Mouse (Mus musculus) heart, embryonic 14.5 days (tissue): Measurements from ENCODE around the gene Exoc3. TPM values are rescaled to one million over a fixed set of nuclear protein-coding genes. Genes with fewer than 3 reads are reported as not detected.

ENCODE experiments used
- ATAC-seq: fragments of 200-750 bp; cut with Nextera tagmentation; 2 replicates; pipeline ENCODE4 v1.8.0; 2017; ENCODE audit warnings: low read depth, moderate TSS enrichment; ENCODE audit not compliant: insufficient number of reproducible peaks, insufficient read depth, low FRiP score
- H3K27ac ChIP-seq, 2 experiments: fragments of 200-500 bp in 1 of 2; fragments of 300-500 bp in 1 of 2; sonication (generic) in 1 of 2; replicated peaks in 1 of 2; 2 replicates each; pipeline ENCODE4 v1.5.1; 2012 to 2014; ENCODE audit warnings: low read depth in 2 of 2, low read length in 2 of 2, control low read depth in 1 of 2, mild to moderate bottlenecking in 1 of 2, mixed read lengths in 1 of 2; ENCODE audit not compliant: control insufficient read depth in 1 of 2, insufficient read depth in 1 of 2
- H3K27me3 ChIP-seq: fragments of 300-500 bp; sonication (generic); 2 replicates; pipeline ENCODE4 v1.6.1; 2014; ENCODE audit warnings: mild to moderate bottlenecking, low read length, control low read depth; ENCODE audit not compliant: control insufficient read depth, insufficient read depth
- H3K36me3 ChIP-seq: fragments of 300-500 bp; sonication (generic); 2 replicates; pipeline ENCODE4 v1.6.1; 2014; ENCODE audit warnings: mild to moderate bottlenecking, control low read depth, low read length, mixed read lengths; ENCODE audit not compliant: control insufficient read depth, insufficient read depth
- H3K4me1 ChIP-seq, 2 experiments: fragments of 200-500 bp in 1 of 2; fragments of 300-500 bp in 1 of 2; sonication (generic) in 1 of 2; 2 replicates each; pipeline ENCODE4 v1.6.1; 2012 to 2014; ENCODE audit warnings: low read length in 2 of 2, control low read depth in 1 of 2, mixed read lengths in 1 of 2; ENCODE audit not compliant: control insufficient read depth in 2 of 2, insufficient read depth in 2 of 2
- H3K4me2 ChIP-seq: fragments of 300-500 bp; sonication (generic); 2 replicates; pipeline ENCODE4 v1.6.1; 2014; ENCODE audit warnings: mild to moderate bottlenecking, low read length
- H3K4me3 ChIP-seq, 2 experiments: fragments of 200-500 bp in 1 of 2; fragments of 300-500 bp in 1 of 2; sonication (generic) in 1 of 2; 2 replicates each; pipeline ENCODE4 v1.5.1; 2012 to 2014; ENCODE audit warnings: low read length in 2 of 2, mild to moderate bottlenecking in 2 of 2, control low read depth in 1 of 2, low read depth in 1 of 2, moderate library complexity in 1 of 2; ENCODE audit not compliant: control insufficient read depth in 1 of 2, insufficient read depth in 1 of 2
- H3K9ac ChIP-seq: fragments of 300-500 bp; sonication (generic); 2 replicates; pipeline ENCODE4 v1.6.1; 2014; ENCODE audit warnings: mild to moderate bottlenecking, low read length
- H3K9me3 ChIP-seq: fragments of 300-500 bp; sonication (generic); 2 replicates; pipeline ENCODE4 v1.6.1; 2016; ENCODE audit warnings: low read length, control low read depth; ENCODE audit not compliant: control insufficient read depth
- WGBS: fragments of 180-500 bp; shearing (Covaris S2); extraction: QIAGEN DNeasy Blood & Tissue Kit; methylation state at CpG from one replicate; pipeline ENCODE4 v1.1.7; 2014; 5-methylcytosine and 5-hydroxymethylcytosine counted together
- polyA plus RNA-seq: library from polyadenylated mRNA; unstranded; fragments of >200 nt; fragmentation: Nextera tagmentation; extraction: Ambion mirVana; gene quantifications from 2 replicates; pipeline ENCODE4 v1.2.1, GENCODE M21; 2014

Gene Exoc3
- polyA plus RNA-seq, 1 experiment from 2014 or later = 64.9 TPM

GRCm38 (mm10) chr13:74167057-74167413, 41.5 kb downstream of the Exoc3 start:
- peaks cover 25% of the 10 kb centered on the region for H3K36me3 ChIP-seq
- peak overlapping the region; percentile 81 for H3K4me2 ChIP-seq
- 0 out of 2 replicates have a peak, but pooled peaks have one; percentile 24 for ATAC-seq
- no peaks in the 10 kb centered on the region for H3K9me3 ChIP-seq
- peak overlapping the region; percentile 72 for H3K9ac ChIP-seq
- H3K4me1 ChIP-seq = peaks cover 0 to 10% of the 10 kb centered on the region in 2 experiments; a peak in 2 of 4 replicates
- H3K4me3 ChIP-seq = peak overlapping the region; percentile 47 to 50
- WGBS = 4% methylated on average over 9 of the region's 9 CpGs
- no peak overlapping the region for H3K27ac ChIP-seq
- no peaks in the 10 kb centered on the region for H3K27me3 ChIP-seq

GRCm38 (mm10) chr13:74166348-74167056, 42.0 kb downstream of the Exoc3 start:
- Histone ChIP-seq H3K36me3 (peaks cover 20% of the 10 kb centered on the region), H3K4me3 (peak overlapping the region; percentile 47 to 50), H3K27ac (no peak overlapping the region), H3K9me3 (no peaks in the 10 kb centered on the region), H3K4me2 (peak overlapping the region; percentile 81), H3K9ac (peak overlapping the region; percentile 72), H3K4me1 (peaks cover 0 to 10% of the 10 kb centered on the region in 2 experiments; a peak in 2 of 4 replicates), H3K27me3 (no peaks in the 10 kb centered on the region)
- 0 out of 2 replicates have a peak, but pooled peaks have one; percentile 37 for ATAC-seq
- WGBS = 5% methylated on average over 17 of the region's 19 CpGs

- H3K27me3 ChIP-seq = no peaks in the 10 kb centered on the region
- ATAC-seq = no peak
- H3K27ac ChIP-seq = no peak overlapping the region
- H3K4me1 ChIP-seq = no peaks in the 10 kb centered on the region
- no peak overlapping the region for H3K9ac ChIP-seq
- no peak overlapping the region for H3K4me3 ChIP-seq
- WGBS = 57% methylated on average over 2 of the region's 2 CpGs
- no peaks in the 10 kb centered on the region for H3K9me3 ChIP-seq
- H3K4me2 ChIP-seq = no peak overlapping the region
- H3K36me3 ChIP-seq = no peaks in the 10 kb centered on the region
Observed at GRCm38 (mm10) chr13:74147327-74147726, 61.2 kb downstream of the Exoc3 start.

- WGBS = 83% methylated on average over 3 of the region's 3 CpGs
- no peak for ATAC-seq
- no peaks in the 10 kb centered on the region for H3K4me1 ChIP-seq
Observed at GRCm38 (mm10) chr13:74145983-74146622, 62.4 kb downstream of the Exoc3 start.

GRCm38 (mm10) chr13:74144120-74144884, 64.2 kb downstream of the Exoc3 start:
- Histone ChIP-seq H3K9me3 (no peaks in the 10 kb centered on the region), H3K4me2 (no peak overlapping the region), H3K27me3 (no peaks in the 10 kb centered on the region), H3K36me3 (no peaks in the 10 kb centered on the region), H3K4me3 (no peak overlapping the region), H3K4me1 (no peaks in the 10 kb centered on the region), H3K27ac (no peak overlapping the region), H3K9ac (no peak overlapping the region)
- no peak for ATAC-seq
- WGBS = 68% methylated on average over 7 of the region's 7 CpGs

More at GRCm38 (mm10) chr13:74145983-74146622, 62.4 kb downstream of the Exoc3 start:
- no peaks in the 10 kb centered on the region for H3K36me3 ChIP-seq
- H3K9me3 ChIP-seq = no peaks in the 10 kb centered on the region
- H3K4me3 ChIP-seq = no peak overlapping the region
- H3K4me2 ChIP-seq = no peak overlapping the region
- no peak overlapping the region for H3K9ac ChIP-seq
- no peaks in the 10 kb centered on the region for H3K27me3 ChIP-seq
- no peak overlapping the region for H3K27ac ChIP-seq

GRCm38 (mm10) chr13:74143282-74143681, 65.2 kb downstream of the Exoc3 start:
- WGBS = 58% methylated on average over 3 of the region's 3 CpGs
- no peaks in the 10 kb centered on the region for H3K36me3 ChIP-seq
- H3K4me2 ChIP-seq = no peak overlapping the region
- H3K9me3 ChIP-seq = no peaks in the 10 kb centered on the region
- H3K27ac ChIP-seq = no peak overlapping the region
- no peak for ATAC-seq
- no peak overlapping the region for H3K4me3 ChIP-seq
- H3K4me1 ChIP-seq = no peaks in the 10 kb centered on the region
- H3K27me3 ChIP-seq = no peaks in the 10 kb centered on the region
- H3K9ac ChIP-seq = no peak overlapping the region

- no peak for ATAC-seq
- 86% methylated on average over 6 of the region's 6 CpGs for WGBS
- no peaks in the 10 kb centered on the region for H3K27me3 ChIP-seq
- no peaks in the 10 kb centered on the region for H3K36me3 ChIP-seq
- no peaks in the 10 kb centered on the region for H3K4me1 ChIP-seq
- no peak overlapping the region for H3K9ac ChIP-seq
- no peak overlapping the region for H3K4me3 ChIP-seq
- H3K4me2 ChIP-seq = no peak overlapping the region
- H3K27ac ChIP-seq = no peak overlapping the region
- no peaks in the 10 kb centered on the region for H3K9me3 ChIP-seq
Observed at GRCm38 (mm10) chr13:74140793-74141192, 67.7 kb downstream of the Exoc3 start.
